ENCODE assay signal across 8 mouse cellular contexts in the genomic region with DNA sequence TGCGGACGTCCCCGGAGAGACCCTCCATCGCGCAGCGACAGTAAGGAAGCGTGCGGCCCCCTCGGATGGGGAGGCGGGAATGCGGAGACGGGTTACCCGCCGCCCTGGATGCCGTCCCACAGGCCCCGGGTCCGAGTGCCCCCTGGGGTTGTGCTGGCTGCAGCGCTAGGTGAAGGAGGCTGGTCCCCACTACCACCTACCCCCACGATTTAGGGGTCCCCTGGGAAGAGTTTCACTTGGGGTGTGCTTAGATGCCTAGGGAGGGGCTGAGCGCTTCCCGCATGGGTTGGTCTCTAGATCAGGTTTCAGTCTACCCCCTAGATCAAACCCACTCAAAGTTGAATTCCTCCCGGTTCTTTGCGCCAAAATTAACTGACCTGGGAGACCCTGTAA. TPM values are rescaled to one million over a fixed set of nuclear protein-coding genes. Genes with fewer than 3 reads are reported as not detected.
DNase-seq lines count a peak whose midpoint lies in the region; ATAC-seq and TF ChIP-seq lines count a peak whose summit lies in the region.

No protein-coding gene starts in this region.

- no peaks in the 10 kb centered on the region for H3K9me3 ChIP-seq in kidney, postnatal 0 days (replicated peaks; ENCODE audit: low read length)
- no peaks in the 10 kb centered on the region for H3K9me3 ChIP-seq in hindbrain, embryonic 16.5 days (ENCODE audit: control insufficient read depth, low read length)
- no peaks in the 10 kb centered on the region for H3K9me3 ChIP-seq in midbrain, postnatal 0 days (ENCODE audit: low read length)

- no peak for TF ChIP-seq CTCF in kidney, postnatal 0 days (IDR thresholded peaks at IDR 0.05; ENCODE audit: low read depth)
- no peak for TF ChIP-seq CTCF in midbrain, postnatal 0 days (IDR thresholded peaks at IDR 0.05)

- ATAC-seq in kidney, postnatal 0 days (replicated peaks; ENCODE audit: low FRiP score, low read depth), result peak; percentile 60
- no peak for ATAC-seq in hindbrain, embryonic 16.5 days
- no peak; the same call in 1 of the 2 replicates for ATAC-seq in midbrain, postnatal 0 days (ENCODE audit: low FRiP score)

- whole genome bisulfite sequencing in kidney, postnatal 0 days, result 1% methylated on average over 23 of the region's 23 CpGs
- WGBS in hindbrain, embryonic 16.5 days, result 1% methylated on average over 23 of the region's 23 CpGs
- WGBS in midbrain, postnatal 0 days, result 0% methylated on average over 23 of the region's 23 CpGs

- H3K4me3 ChIP-seq in kidney, postnatal 0 days (replicated peaks; ENCODE audit: low read depth, low read length), result peak overlapping the region; percentile 62
- H3K4me3 ChIP-seq in hindbrain, embryonic 16.5 days (ENCODE audit: low read length), result peak overlapping the region; percentile 78
- peak overlapping the region; percentile 67 for H3K4me3 ChIP-seq in midbrain, postnatal 0 days (ENCODE audit: low read depth, low read length)

- no peak overlapping the region for H3K27ac ChIP-seq in kidney, postnatal 0 days
- H3K27ac ChIP-seq in hindbrain, embryonic 16.5 days (ENCODE audit: low read depth, low read length), result peak overlapping the region; percentile 57; the same call in 1 of the 2 replicates
- H3K27ac ChIP-seq in midbrain, postnatal 0 days (ENCODE audit: low read depth, low read length), result no peak overlapping the region

- H3K4me2 ChIP-seq in kidney, postnatal 0 days (ENCODE audit: low read length), result peak overlapping the region; percentile 93
- H3K4me2 ChIP-seq in hindbrain, embryonic 16.5 days (ENCODE audit: low read length), result peak overlapping the region; percentile 99
- peak overlapping the region; percentile 85 for H3K4me2 ChIP-seq in midbrain, postnatal 0 days (ENCODE audit: low read depth, low read length, poor library complexity, severe bottlenecking)

- no peaks in the 10 kb centered on the region for H3K27me3 ChIP-seq in kidney, postnatal 0 days (ENCODE audit: insufficient read depth, low read length)
- H3K27me3 ChIP-seq in hindbrain, embryonic 16.5 days (replicated peaks; ENCODE audit: control insufficient read depth, insufficient read depth, low read length), result no peaks in the 10 kb centered on the region
- no peaks in the 10 kb centered on the region for H3K27me3 ChIP-seq in midbrain, postnatal 0 days (ENCODE audit: insufficient read depth, low read length)

- peaks cover 13% of the 10 kb centered on the region for H3K4me1 ChIP-seq in kidney, postnatal 0 days (replicated peaks; ENCODE audit: insufficient read depth, low read length)
- peaks cover 10% of the 10 kb centered on the region for H3K4me1 ChIP-seq in hindbrain, embryonic 16.5 days (ENCODE audit: control insufficient read depth, insufficient read depth, low read depth, low read length)
- no peaks in the 10 kb centered on the region; the same call in 1 of the 2 replicates for H3K4me1 ChIP-seq in midbrain, postnatal 0 days (ENCODE audit: insufficient read depth, low read length)

- H3K9ac ChIP-seq in kidney, postnatal 0 days (ENCODE audit: low read depth, low read length), result peak overlapping the region; percentile 60
- H3K9ac ChIP-seq in hindbrain, embryonic 16.5 days (ENCODE audit: low read depth, low read length), result peak overlapping the region; percentile 90
- H3K9ac ChIP-seq in midbrain, postnatal 0 days (replicated peaks; ENCODE audit: low read length, poor library complexity, severe bottlenecking), result peak overlapping the region; percentile 80

- H3K36me3 ChIP-seq in kidney, postnatal 0 days (ENCODE audit: insufficient read depth, low read length), result no peaks in the 10 kb centered on the region
- no peaks in the 10 kb centered on the region for H3K36me3 ChIP-seq in hindbrain, embryonic 16.5 days (ENCODE audit: control insufficient read depth, insufficient read depth, low read length)
- no peaks in the 10 kb centered on the region for H3K36me3 ChIP-seq in midbrain, postnatal 0 days (ENCODE audit: insufficient read depth, low read length)

- peak; percentile 50 for DNase-seq in kidney, postnatal 0 days (ENCODE audit: low spot score)
- DNase-seq in kidney, adult 11 months, result no peak
- peak; percentile 15 for DNase-seq in c-Kit-positive CD71-positive TER-119-positive erythroid progenitor cells, embryonic 14.5 days (ENCODE audit: low spot score)
- DNase-seq in midbrain, postnatal 0 days (ENCODE audit: low spot score), result peak; percentile 5
- DNase-seq in ovary, postnatal 36 days (ENCODE audit: low spot score), result no peak
- DNase-seq in MN1 (ENCODE audit: low spot score), result no peak
- DNase-seq in B cell, adult 2 months, result no peak

RNA-seq across cellular contexts. Expression of a gene that starts 0.4 kb away (rescaled TPM):
- 10.9 and 11.6 TPM in 2 replicates for polyA plus RNA-seq in kidney, postnatal 0 days (2015; fragmentation: Nextera tagmentation; extraction: Ambion mirVana)
- 5.0 and 7.1 TPM in 2 replicates for polyA plus RNA-seq in hindbrain, embryonic 16.5 days (2015; fragmentation: Nextera tagmentation; extraction: Ambion mirVana)
- 1.4 and 4.2 TPM in 2 replicates for total RNA-seq in midbrain, postnatal 0 days (2014; rRNA removed)
- polyA plus RNA-seq in midbrain, postnatal 0 days (2015; fragmentation: Nextera tagmentation; extraction: Ambion mirVana), result 2.0 and 2.3 TPM in 2 replicates

Comparison
In these comparisons a context has a peak if more than half of its experiments do, and no peak if none do; other contexts are left out.
1. DNase-seq: peak in kidney, postnatal 0 days (single experiment), c-Kit-positive CD71-positive TER-119-positive erythroid progenitor cells, embryonic 14.5 days (single experiment) and midbrain, postnatal 0 days (single experiment); none in kidney, adult 11 months (single experiment), ovary, postnatal 36 days (single experiment), MN1 (single experiment) and B cell, adult 2 months (0 of 2).
2. Peak in every context shown above with its lines, with median percentiles within 50 percentile points of each other: H3K4me2 ChIP-seq, H3K4me3 ChIP-seq and H3K9ac ChIP-seq.